Mouse (Mus musculus) frontal cortex, postnatal 36 days (tissue): ENCODE data around the gene Anp32b.

Experiments used
- DNase-seq, 2 experiments: peaks; one replicate each; pipeline ENCODE4 v3.0.0; 2022; ENCODE audit warnings: low spot score in 2 of 2

Anp32b gene

DNA sequence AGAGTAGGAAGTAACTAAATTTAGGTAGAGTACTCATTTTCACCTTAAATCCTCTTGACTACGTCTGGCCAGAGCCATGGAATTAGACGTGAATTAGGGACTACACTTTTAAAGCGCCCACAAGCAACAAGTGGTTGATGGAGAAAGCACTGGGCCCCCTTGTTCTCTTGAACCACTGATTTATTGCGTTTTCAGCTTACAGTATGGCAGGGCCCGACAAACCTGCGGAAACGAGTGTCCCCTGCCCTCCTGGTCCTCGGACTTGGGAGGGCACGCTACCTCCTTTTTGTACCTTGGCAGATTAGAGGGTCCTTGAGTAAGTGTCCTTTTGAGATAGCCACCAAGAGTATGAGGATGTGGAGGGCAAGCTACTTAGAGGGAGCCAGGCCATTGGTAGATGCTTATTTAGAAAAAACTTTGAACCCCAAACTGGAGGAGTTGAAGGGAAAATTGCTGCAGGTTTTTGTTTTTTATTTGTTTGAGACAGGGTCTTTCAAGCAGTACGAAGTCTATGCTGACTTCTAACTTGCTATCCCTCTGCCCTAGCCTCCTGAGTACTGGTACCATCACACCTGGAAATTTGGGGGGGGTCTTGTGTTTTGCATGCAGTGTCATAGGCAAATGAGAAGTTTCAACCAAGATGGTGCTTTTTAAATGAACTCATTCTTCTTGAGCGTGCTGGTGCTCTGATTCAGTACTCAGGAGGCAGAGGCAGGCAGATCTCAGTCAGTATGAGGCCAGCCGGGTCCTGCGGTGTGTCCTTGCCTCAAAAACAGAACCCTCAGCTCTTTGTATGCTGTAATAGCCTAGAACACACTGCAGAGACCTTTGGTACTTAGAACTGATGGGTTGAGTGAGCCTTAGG is 2.4 kb downstream of the Anp32b start:
- DNase-seq, result no peak

GRCm38 (mm10) chr4:46454097-46454864 is 3.6 kb downstream of the Anp32b start:
- no peak for DNase-seq

GRCm38 (mm10) chr4:46456762-46457161 is 6.1 kb downstream of the Anp32b start:
- no peak for DNase-seq

DNA sequence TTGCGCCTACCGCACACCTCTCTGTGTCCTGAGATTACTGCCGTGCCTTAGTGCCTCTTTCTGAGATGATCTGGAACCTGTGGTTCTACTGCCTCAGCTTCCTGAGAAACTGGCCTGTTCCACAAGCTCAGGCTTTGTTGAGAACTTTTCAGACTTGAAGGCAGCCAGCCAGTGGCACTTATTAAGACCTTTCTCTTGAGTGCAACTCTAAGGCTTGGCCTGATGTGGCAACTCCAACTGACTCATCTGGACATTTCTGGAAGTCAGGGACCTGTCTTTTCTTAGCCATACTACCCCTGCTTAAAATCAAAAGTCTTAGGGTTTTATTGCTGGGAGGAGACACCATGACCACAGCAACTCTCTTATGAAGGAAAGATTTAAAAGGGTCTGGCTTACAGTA is 6.5 kb downstream of the Anp32b start:
- DNase-seq, result no peak

DNA sequence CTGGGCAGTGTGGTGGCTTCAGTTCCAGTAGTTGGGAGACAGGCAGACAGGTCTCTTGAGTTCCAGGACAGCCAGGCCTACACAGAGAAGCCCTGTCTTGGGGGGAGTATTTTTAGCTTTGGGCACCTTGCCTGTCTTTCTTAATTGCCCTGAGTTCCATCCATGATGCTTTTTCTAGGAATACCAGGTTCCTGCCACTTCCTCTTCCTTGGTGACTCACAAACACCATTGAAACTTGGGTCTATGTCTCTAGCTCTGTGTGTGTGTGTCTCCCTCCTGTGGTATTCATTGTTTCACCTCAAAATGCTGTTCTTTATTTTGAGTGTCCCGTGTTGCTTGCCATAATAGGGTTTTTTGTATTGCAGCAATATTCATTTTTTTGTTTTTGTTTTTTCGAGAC is 7.7 kb downstream of the Anp32b start:
- no peak for DNase-seq

DNA sequence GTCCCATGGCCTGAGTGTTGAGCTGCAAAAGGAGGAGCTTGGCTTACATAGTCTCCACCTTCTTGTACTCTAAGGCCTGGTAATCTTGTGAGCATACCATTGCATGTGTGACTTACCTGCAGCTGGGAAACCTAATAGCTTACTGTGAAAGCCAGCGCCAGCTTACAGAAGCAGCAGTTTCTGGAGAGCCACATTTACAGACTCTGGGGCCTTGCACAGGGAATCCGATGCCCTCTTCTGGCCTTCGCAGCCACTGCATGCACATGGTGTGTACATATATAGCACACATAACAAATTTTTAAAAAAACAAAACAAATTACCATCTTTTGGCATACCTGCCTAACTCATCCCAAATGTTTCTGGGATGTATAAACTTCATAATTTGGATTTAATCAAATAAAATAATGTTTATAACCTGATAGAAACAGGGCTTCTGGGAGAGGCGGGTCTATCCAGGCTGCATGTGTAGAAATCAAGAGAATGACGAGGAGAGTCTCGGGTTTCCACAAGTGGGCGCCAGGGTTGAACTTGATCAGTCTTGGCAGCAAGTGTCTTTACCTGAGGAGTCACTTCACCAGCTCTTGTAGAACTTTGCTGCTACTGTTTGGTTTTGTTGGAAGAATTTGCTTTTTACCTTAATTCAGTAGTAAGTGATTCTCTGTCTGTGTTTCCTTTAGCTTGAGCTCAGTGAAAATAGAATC is 12.6 kb downstream of the Anp32b start:
- peak in 1 of 2 experiments; percentile 11 for DNase-seq

DNA sequence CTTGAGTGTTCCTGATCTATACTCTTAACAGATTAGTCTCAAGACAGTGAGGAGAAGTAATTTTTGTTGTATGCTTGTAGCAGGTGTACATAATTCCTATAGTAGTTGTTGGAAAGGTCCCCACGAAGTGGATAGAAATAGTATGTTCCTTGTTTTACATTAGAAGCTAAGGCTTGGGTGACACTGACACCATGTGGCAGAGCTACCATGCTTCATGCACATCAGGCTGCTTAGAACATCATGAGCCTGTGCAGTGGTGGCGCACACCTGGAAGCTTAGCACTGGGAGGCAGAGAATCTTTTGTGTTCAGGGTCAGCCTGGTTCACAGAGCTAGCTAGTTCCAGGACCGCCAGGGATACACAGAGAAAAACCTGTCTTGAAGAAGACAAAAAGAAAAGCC is 15.0 kb downstream of the Anp32b start:
- DNase-seq, result no peak

GRCm38 (mm10) chr4:46475101-46475500 is 24.4 kb downstream of the Anp32b start:
- DNase-seq, result no peak

GRCm38 (mm10) chr4:46479081-46479480 is 28.4 kb downstream of the Anp32b start:
- DNase-seq, result no peak

GRCm38 (mm10) chr4:46485696-46486417 is 35.2 kb downstream of the Anp32b start:
- DNase-seq, result peak in 1 of 2 experiments; percentile 24

DNA sequence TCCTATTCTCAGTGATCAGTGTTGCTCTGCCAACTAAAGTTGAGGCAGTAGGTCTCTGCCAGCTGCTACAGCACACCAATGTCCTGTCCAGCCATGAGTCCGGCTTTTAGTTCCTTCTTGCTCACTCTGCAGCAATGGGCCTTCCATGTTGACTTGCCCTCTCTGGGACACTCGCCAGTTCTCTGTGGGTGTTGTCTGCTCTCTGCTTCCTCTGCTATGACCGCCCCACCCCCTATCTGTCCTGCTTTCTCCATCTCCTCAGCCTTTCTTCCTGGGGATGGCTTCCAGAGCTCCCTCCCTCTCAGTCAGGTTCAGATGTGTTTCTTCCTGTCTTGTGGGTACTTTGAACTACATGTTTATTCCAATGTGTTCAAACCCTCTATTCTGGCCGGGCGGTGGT is 36.6 kb downstream of the Anp32b start:
- DNase-seq, result peak; percentile 22 to 24

- peak; percentile 93 to 94 for DNase-seq
These were observed 38.6 kb downstream of the Anp32b start, which contains the start of gene Nans for GRCm38 (mm10) chr4:46489028-46489925. Gene Nans (plus strand): TSS chr4:46489248.

DNA sequence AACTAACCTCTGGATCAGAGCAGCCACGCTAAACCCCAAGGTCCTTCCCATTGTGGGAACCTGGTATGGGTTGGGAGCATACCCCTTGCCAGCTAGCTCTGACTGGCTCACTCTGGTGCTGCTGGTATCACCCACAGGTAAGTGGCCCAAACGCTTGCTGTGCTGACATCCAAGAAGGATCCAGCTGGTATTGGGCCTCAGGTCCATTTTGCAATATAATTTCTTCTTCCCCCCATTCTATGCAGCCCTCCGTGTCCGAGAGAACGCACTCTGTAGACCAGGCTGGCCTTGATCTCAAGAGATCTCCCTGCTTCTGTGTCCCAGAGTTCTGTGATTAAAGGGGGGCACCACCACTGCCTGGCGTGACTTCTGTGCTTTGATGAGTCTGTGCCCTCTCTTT is 42.4 kb downstream of the Anp32b start:
- DNase-seq, result no peak

GRCm38 (mm10) chr4:46495543-46495942 is 44.8 kb downstream of the Anp32b start:
- DNase-seq, result no peak

DNA sequence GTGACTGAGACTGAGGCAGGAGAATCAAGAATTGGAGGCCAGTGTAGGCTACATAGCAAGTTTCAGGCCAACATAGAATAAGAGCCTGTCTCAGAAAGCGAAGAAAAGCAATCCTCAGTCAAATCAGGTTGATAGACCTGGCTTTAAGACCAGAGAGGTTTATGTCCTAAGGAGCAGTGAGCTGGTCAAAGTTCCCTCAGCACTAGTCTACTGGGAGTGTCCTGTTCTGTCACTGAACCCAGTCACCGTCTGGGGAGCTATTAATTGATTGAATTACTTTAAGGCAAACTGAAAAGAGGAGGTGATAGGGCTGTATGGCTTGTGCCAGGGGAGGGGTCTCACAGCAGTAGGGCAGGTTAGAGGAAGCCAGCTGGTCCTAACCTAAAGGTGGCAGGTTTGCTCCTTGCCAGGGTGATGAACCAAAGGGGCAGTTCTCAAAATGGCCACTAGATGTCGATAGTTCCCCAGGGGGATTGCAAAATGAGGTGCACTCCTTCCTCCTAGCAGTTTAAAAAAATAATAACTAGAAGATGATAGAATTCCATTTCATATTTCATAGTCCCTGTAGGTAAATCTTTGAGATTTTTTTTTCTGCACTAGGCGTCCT is 46.7 kb downstream of the Anp32b start:
- DNase-seq, result peak; percentile 64 to 75

GRCm38 (mm10) chr4:46498511-46498910 is 47.8 kb downstream of the Anp32b start:
- no peak for DNase-seq

DNA sequence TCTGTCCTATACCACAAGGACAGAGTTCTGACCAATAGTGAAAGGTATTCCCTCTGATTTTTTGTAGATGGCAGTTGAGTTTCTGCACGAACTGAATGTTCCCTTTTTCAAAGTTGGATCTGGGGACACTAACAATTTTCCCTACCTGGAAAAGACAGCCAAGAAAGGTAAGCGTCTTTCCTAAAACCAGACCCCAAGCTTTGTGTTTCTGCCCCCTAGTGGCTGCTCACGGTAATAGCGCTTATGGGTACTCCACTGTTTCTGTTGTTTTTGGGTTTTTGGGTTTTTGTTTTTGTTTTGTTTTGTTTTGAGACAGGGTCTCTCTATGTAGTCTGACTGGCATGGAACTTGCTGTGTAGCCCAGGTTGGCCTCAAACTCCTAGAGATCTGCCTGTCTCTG is 48.3 kb downstream of the Anp32b start:
- DNase-seq, result peak in 1 of 2 experiments; percentile 19

- no peak for DNase-seq
These were observed 52.2 kb downstream of the Anp32b start for GRCm38 (mm10) chr4:46502606-46503502.

- DNase-seq, result no peak
These were observed 53.2 kb downstream of the Anp32b start for GRCm38 (mm10) chr4:46503881-46504280.
